Mouse (Mus musculus): ENCODE data around the gene Nrap. TPM values are rescaled to one million over a fixed set of nuclear protein-coding genes. Genes with fewer than 3 reads are reported as not detected.

Gene Nrap
- total RNA-seq, 4 experiments from 2014 or later: 779 to 919 (median 871) TPM

DNA sequence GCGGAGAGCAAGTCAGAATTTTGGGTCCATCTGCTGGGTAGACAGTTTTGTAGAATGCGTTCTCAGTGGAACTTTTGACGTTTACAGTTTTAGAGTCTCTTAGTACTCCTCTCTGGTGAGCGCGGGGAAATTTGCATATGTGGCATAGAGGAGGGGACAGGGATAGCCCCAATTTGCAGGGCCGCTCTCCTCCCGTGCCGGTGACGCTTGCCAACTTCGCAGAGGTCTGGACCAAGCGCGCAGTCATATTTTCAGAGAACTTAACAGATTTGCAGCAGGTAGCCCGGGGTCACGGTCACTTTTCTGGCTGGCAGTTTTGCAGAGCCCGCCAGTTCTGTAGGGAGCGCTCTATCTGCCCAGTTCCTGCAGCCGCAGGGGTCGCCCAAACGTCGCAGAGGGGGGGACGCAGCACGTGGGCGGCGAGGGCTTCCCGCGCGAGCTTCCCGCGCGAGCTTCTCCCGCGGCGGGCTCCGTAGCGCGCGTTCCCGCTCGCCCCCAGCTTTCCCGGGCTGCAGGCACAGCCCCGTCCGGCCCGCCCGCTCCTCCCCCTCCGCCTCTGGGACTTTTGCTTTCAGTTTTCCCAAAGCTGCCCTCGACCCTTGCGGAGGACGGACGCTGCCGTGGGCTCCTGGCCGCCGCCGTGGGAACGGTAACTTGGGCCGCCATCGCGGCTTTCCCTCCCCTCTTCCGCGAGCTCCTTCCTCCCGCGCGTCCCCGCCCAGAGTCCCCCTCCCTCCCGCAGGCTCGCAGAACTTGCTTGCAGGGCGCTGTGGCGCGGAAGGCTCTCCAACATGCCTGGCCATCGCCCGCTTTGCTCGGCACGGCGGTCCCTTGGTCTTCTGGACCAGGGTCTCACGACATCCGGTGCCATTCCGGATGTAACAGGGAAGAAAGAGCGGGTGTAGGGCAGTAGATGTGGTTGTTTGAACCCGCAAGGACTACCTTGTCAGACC lies 7.1 kb upstream of the Nrap start, which contains the start of gene Casp7:
Gene Casp7 (plus strand): TSS at position 461 of the 953 bp plus-strand sequence.
- DNase-seq (ENCODE audit: low spot score in 2 of 2): peak in 1 of 2 experiments; percentile 49

GRCm38 (mm10) chr19:56396227-56396626 lies 6.4 kb upstream of the Nrap start:
- no peak for DNase-seq (ENCODE audit: low spot score in 2 of 2)

- no peak for DNase-seq (ENCODE audit: low spot score in 2 of 2)
These were observed 5.5 kb upstream of the Nrap start for GRCm38 (mm10) chr19:56395183-56395935.

DNA sequence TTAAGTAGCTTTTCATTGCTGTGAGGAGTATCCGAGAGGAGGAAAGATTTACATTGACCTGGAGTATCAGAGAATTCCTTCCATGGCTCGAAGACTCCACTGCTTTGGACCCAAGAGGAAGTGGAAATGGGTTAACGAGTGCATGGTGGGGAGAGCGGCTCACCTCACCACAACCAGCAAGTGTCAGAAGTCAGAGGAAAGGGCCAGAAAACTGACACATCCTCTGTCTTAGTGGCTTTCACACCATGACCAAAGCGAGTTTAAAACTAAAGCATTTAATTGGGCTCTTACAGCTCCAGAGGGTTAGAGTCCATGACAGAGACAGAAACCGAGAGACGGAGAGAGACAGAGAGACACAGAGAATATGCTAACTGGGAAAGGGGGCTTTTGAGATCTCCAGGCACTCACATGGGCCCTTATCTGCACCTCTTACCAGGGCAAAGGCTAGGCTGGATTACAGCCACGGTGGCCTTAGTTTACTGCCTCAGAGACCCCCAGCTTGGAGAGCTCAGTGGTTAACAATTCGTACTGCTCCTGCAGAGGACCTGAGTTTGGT lies 3.6 kb upstream of the Nrap start:
- no peak for DNase-seq (ENCODE audit: low spot score in 2 of 2)

- DNase-seq (ENCODE audit: low spot score in 2 of 2): no peak
These were observed 1.6 kb upstream of the Nrap start for GRCm38 (mm10) chr19:56391307-56392046.

- peak; percentile 62 to 78 for DNase-seq (ENCODE audit: low spot score in 2 of 2)
These were observed 661 bp downstream of the Nrap start for GRCm38 (mm10) chr19:56389176-56389575.

- no peak for DNase-seq (ENCODE audit: low spot score in 2 of 2)
These were observed 2.0 kb downstream of the Nrap start for GRCm38 (mm10) chr19:56387726-56388302.

GRCm38 (mm10) chr19:56386095-56386494 lies 3.7 kb downstream of the Nrap start:
- no peak for DNase-seq (ENCODE audit: low spot score in 2 of 2)

- no peak for DNase-seq (ENCODE audit: low spot score in 2 of 2)
These were observed 4.3 kb downstream of the Nrap start for GRCm38 (mm10) chr19:56385546-56385945.

- no peak for DNase-seq (ENCODE audit: low spot score in 2 of 2)
These were observed 8.4 kb downstream of the Nrap start for GRCm38 (mm10) chr19:56381407-56381806.

DNA sequence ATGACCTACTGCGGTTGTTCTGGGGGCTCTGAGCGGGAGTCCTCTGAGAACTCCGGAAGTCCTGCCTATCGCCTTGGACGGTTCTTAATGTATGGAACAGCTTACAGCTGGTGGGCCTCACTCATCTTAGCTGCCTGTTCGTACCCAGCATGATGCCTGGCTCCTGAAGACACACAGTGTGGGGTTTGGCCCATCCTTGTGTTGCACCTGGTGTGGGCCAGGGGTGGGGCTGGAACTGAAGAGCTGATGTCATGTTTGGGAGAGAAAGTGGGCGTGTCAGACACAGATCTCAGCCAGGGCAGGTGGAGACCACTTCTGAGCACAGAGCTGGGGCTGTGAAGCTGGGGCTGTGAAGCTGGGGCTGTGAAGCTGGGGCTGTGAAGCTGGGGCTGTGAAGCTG lies 9.5 kb downstream of the Nrap start:
- no peak for DNase-seq (ENCODE audit: low spot score in 2 of 2)

- DNase-seq (ENCODE audit: low spot score in 2 of 2): no peak
These were observed 11.2 kb downstream of the Nrap start for GRCm38 (mm10) chr19:56378554-56379172.

DNA sequence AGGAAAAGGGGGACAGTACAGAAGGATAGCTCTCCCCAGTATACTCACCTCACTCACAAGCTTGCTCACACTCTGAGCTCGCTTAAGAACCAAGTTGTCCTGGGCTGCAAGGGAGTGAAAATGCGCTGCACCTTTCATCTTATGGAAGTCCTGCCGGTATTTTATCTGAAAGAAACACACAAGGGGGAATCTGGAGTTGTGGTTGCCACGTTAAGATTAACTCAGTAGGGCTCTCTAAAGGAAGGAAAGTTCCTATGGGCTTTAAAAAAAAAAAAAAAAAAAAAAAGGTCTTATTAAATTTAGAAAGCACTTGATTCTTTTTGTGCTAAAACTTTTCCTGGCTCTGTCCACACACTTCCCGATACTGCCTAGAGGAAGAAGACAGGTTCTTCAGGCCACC lies 11.8 kb downstream of the Nrap start:
- no peak for DNase-seq (ENCODE audit: low spot score in 2 of 2)

DNA sequence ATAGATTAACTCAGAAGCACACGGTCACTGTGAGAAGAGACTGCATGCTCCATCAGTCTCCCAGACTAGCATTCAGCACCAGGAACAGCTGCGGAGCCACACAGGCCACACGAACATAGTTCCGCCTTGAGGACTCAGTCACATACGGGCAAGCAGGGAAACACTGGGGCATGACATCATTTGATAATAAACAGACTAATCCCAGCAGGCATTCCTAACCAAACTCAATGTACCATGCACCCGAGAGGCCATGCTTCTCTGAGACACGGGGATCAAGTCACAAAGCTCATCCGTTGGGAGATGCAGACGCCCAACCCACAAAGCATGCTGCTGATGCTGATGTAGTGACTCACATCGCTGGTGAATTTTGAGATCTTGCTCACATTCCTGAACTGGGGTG lies 15.8 kb downstream of the Nrap start:
- no peak for DNase-seq (ENCODE audit: low spot score in 2 of 2)

DNA sequence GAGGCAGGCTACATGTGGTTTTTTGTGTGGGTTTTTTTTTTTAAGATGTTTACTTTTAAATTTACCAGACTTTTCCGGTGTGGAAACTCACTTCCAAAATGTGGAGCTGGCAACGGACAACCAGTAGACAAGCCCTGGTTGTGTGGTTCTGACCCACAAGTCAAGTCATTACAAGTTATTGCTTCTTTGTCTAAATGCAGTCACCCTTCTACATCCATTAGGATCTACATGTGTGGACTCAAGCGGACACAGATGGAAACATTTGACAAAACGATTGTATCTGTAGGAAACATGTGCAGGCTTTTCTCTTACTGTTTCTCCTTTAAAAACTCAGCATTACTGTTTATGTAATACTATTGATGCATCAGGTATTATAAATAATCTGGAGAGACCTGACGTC lies 16.6 kb downstream of the Nrap start:
- no peak for DNase-seq (ENCODE audit: low spot score in 2 of 2)

DNA sequence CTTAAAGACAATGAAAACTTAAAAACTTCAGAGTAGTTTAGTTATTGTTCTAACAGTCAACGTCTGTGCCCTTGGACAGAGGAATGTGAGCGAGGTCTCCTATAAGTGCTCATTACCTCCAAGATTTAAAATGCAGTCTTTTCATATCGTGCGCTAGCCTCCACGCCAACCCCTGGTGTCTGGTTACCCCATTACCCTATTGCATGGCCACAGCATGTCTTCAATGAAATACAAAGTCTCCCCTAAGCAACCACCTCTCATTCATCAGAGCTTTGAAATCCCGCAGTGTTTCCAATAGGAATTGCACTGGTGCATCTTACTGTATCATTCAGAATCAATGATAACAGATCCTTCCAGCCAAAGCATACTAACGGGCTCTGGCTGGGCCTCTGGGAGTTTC lies 17.6 kb downstream of the Nrap start:
- no peak for DNase-seq (ENCODE audit: low spot score in 2 of 2)

DNA sequence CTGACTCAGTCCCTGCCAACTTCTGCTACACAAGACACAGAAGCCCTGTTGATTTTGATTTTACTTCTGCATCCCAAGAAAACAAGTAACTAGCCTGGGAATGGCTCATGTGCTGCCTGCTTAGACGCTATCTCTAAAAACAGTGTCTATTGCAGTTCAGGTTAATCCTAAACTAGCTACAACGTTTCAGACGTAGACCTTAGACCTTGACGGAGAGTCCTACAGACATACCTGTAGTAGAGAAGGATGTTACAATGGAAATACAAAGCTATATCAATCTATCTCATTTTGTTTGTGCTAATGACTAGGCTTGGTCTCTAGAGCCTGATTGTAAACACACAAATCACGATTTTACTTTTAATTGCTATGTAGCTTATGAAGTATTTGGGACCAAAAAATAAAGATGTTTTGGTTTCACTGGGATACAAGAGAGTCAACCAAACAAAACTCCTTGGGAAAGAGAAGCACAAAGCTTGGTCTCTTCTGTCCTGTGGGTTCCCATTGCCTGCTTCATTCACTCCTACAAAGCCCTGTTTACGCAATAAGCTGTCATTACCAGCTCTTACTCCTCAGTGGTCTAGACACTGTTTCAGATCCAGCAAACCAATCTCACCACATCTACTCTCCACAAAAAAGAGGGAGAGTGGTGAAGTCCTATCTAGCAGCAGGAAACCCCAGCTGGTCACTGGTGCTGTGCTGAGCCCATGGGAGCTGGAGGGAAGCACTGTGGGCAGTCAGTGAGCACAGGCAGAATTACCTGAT lies 19.3 kb downstream of the Nrap start:
- DNase-seq (ENCODE audit: low spot score in 2 of 2): no peak

DNA sequence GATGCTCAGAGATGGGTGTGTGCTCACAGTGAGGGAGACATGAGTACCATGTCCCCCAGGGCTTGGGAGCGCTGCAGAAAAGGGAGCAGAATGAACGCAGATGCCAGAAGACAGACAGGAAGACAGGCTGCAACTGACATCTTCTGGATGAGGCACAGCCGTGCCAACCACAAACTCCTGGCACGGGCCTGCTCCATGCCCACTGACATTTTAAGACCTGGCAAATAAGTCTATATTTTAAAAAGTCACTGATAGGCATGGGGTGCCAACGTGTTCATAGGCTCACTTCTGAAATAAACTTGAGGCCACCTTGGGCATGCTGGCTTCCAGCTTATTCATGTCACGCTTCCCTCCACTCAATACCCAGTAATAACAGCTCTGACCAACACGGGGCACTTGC lies 20.9 kb downstream of the Nrap start:
- DNase-seq (ENCODE audit: low spot score in 2 of 2): no peak

GRCm38 (mm10) chr19:56367778-56368177 lies 22.1 kb downstream of the Nrap start:
- no peak for DNase-seq (ENCODE audit: low spot score in 2 of 2)

DNA sequence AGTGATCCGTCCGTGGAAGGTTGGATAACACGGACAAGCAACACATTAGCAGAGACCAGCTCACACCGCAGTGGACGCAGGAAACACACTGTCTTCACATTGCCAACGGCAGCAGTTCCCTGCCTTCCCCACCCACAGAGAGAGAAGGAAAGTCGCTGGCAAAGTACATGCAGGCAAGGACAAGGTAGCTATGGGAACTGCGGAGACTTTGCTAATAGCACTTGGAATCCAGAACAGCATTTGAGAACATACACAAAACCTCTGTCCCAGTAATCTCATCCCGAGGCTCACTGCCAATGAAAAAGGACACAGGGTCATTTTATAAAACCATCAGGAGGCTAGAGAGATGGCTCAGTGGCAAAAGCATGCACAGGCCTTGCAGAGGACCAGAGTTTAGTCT lies 23.2 kb downstream of the Nrap start:
- no peak for DNase-seq (ENCODE audit: low spot score in 2 of 2)

All from gastrocnemius, adult 8-10 months (tissue).